Mouse (Mus musculus) embryo, embryonic 11.5 days (tissue): ENCODE measurements around the gene Rab25.

Experiments
- DNase-seq: peaks from one replicate; pipeline ENCODE4 v3.0.0-alpha.2; 2012; ENCODE audit warnings: low read depth, low spot score

Gene Rab25

GRCm38 (mm10) chr3:88503881-88504746 is 44.0 kb downstream of the Rab25 start:
- DNase-seq: no peak

GRCm38 (mm10) chr3:88503505-88503863 is 44.6 kb downstream of the Rab25 start:
- no peak for DNase-seq

- no peak for DNase-seq
Observed at GRCm38 (mm10) chr3:88502641-88503504, 45.2 kb downstream of the Rab25 start.

- no peak for DNase-seq
Observed at GRCm38 (mm10) chr3:88502031-88502571, 46.0 kb downstream of the Rab25 start.

GRCm38 (mm10) chr3:88501366-88502030 is 46.6 kb downstream of the Rab25 start:
- DNase-seq: no peak

- no peak for DNase-seq
Observed at GRCm38 (mm10) chr3:88500655-88501365, 47.3 kb downstream of the Rab25 start.

- DNase-seq: no peak
Observed at GRCm38 (mm10) chr3:88500087-88500486, 48.0 kb downstream of the Rab25 start.

GRCm38 (mm10) chr3:88499580-88499979 is 48.5 kb downstream of the Rab25 start:
- DNase-seq: no peak

- no peak for DNase-seq
Observed at GRCm38 (mm10) chr3:88495741-88496415, 52.2 kb downstream of the Rab25 start.

GRCm38 (mm10) chr3:88494836-88495628 is 53.1 kb downstream of the Rab25 start:
- DNase-seq: no peak

GRCm38 (mm10) chr3:88493706-88494582 is 54.2 kb downstream of the Rab25 start:
- no peak for DNase-seq
